In the genomic region with DNA sequence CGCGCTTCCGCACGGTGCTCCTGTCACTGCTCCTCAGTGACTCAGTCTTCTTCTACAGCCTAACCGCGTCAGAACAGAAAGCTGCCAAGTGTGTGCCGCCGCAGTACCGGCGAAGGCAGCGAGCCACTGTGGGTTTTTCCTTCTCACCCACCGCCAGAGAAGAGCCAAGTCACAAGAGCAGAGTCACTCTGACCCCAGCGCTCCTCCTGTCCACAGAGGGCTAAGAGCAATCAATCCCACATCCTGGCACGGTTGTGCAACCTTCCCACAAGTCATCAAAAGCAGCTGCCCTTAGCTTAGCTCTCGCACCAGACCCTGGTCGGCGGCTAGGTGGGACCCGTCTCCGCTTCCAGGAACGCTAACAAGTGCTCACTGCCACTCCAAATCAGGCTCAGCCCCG, we compare ENCODE assay signal across 10 mouse cellular contexts. TPM values are rescaled to one million over a fixed set of nuclear protein-coding genes. Genes with fewer than 3 reads are reported as not detected.
DNase-seq lines count a peak whose midpoint lies in the region; ATAC-seq and TF ChIP-seq lines count a peak whose summit lies in the region.
"Had no signal": no experiment of that assay in that cellular context is flagged by ENCODE, and none has a peak within 500 bp of the region (broad histone marks: within the 10 kb centered on the region; RNA-seq: fewer than 3 reads in every experiment).

No protein-coding gene starts in this region.

- no peaks in the 10 kb centered on the region for H3K9me3 ChIP-seq in erythroblast, embryonic 14.5 days (ENCODE audit: control insufficient read depth, low read length)
- no peaks in the 10 kb centered on the region for H3K9me3 ChIP-seq in liver, postnatal 0 days (ENCODE audit: low read length)
- no peaks in the 10 kb centered on the region for H3K9me3 ChIP-seq in forebrain, embryonic 14.5 days (replicated peaks; ENCODE audit: control insufficient read depth, low read length)

- WGBS in liver, postnatal 0 days (ENCODE audit: insufficient replicate concordance), result 40% methylated on average over 21 of the region's 21 CpGs
- 88% methylated on average over 21 of the region's 21 CpGs for WGBS in forebrain, embryonic 14.5 days

- H3K4me1 ChIP-seq in erythroblast, embryonic 14.5 days (ENCODE audit: control insufficient read depth), result peaks cover 53% of the 10 kb centered on the region
- peaks cover 18% of the 10 kb centered on the region for H3K4me1 ChIP-seq in liver, postnatal 0 days (ENCODE audit: insufficient read depth)
- H3K4me1 ChIP-seq in forebrain, embryonic 14.5 days (ENCODE audit: control insufficient read depth, insufficient read depth, low read length), result no peaks in the 10 kb centered on the region

- H3K27ac ChIP-seq in liver, postnatal 0 days (ENCODE audit: low read depth), result peak overlapping the region; percentile 69
- H3K27ac ChIP-seq in forebrain, embryonic 14.5 days (ENCODE audit: low read depth, low read length), result no peak overlapping the region

- H3K4me3 ChIP-seq in erythroblast, embryonic 14.5 days (replicated peaks), result peak overlapping the region; percentile 2
- 0 out of 2 replicates have a peak overlapping the region, but pooled peaks have one; percentile 1 for H3K4me3 ChIP-seq in liver, postnatal 0 days (ENCODE audit: low read depth, low read length)
- H3K4me3 ChIP-seq in forebrain, embryonic 14.5 days (ENCODE audit: low read depth, low read length), result no peak overlapping the region

- DNase-seq in right cerebral cortex, postnatal 25 days, result peak; percentile 48
- DNase-seq in right cerebral cortex, postnatal 10 days (ENCODE audit: low spot score in 2 of 2), result no peak
- peak; percentile 68 for DNase-seq in liver, postnatal 0 days
- no peak for DNase-seq in retina, embryonic 14.5 days (ENCODE audit: low spot score)
- no peak for DNase-seq in forebrain, embryonic 14.5 days (ENCODE audit: low spot score)
- no peak for DNase-seq in kidney, adult 8-10 months

- peak overlapping the region; percentile 1; the same call in 1 of the 2 replicates for H3K9ac ChIP-seq in liver, postnatal 0 days (replicated peaks)
- H3K9ac ChIP-seq in forebrain, embryonic 14.5 days (ENCODE audit: low read length), result no peak overlapping the region

- no peaks in the 10 kb centered on the region for H3K27me3 ChIP-seq in erythroblast, embryonic 14.5 days (ENCODE audit: control insufficient read depth)
- H3K27me3 ChIP-seq in liver, postnatal 0 days (ENCODE audit: insufficient read depth, low read length), result no peaks in the 10 kb centered on the region
- no peaks in the 10 kb centered on the region for H3K27me3 ChIP-seq in forebrain, embryonic 14.5 days (replicated peaks; ENCODE audit: control insufficient read depth, insufficient read depth, low read length)

- peaks cover 25% of the 10 kb centered on the region for H3K36me3 ChIP-seq in erythroblast, embryonic 14.5 days (ENCODE audit: control insufficient read depth)
- H3K36me3 ChIP-seq in liver, postnatal 0 days (replicated peaks; ENCODE audit: insufficient read depth, low read length), result no peaks in the 10 kb centered on the region
- H3K36me3 ChIP-seq in forebrain, embryonic 14.5 days (ENCODE audit: control insufficient read depth, insufficient read depth, low read length), result 0 out of 2 replicates have a peak, but pooled peaks cover 4% of the 10 kb centered on the region

- no peak for TF ChIP-seq EP300 in liver, postnatal 0 days (IDR thresholded peaks at IDR 0.05; ENCODE audit: low read depth)

- no peak for TF ChIP-seq CTCF in liver, postnatal 0 days (IDR thresholded peaks at IDR 0.05; ENCODE audit: low read depth)

- H3K4me2 ChIP-seq in liver, postnatal 0 days (ENCODE audit: low read depth, low read length), result peak overlapping the region; percentile 62
- no peak overlapping the region for H3K4me2 ChIP-seq in forebrain, embryonic 14.5 days (ENCODE audit: low read length)

- ATAC-seq in erythroblast, adult 5-6 weeks (replicated peaks; ENCODE audit: low FRiP score, poor library complexity, severe bottlenecking), result no peak
- peak; percentile 76 for ATAC-seq in liver, postnatal 0 days
- no peak for ATAC-seq in forebrain, embryonic 14.5 days

RNA-seq across cellular contexts. Expression of a gene that starts 8.3 kb away (rescaled TPM):
- polyA plus RNA-seq in erythroblast, embryonic 14.5 days (2012), result 1.3 and 1.6 TPM in 2 replicates
- 1.0 and 7.7 TPM in 2 replicates for total RNA-seq in erythroblast, adult 5-6 weeks (2015; ENCODE audit: low replicate concordance)
- total RNA-seq in erythroblast, adult 5-6 weeks (2017; ENCODE audit: low replicate concordance), result 2.5 and 4.3 TPM in 2 replicates
- 12.3 and 13.9 TPM in 2 replicates for polyA plus RNA-seq in liver, postnatal 0 days (2015; fragmentation: Nextera tagmentation; extraction: Ambion mirVana)
- polyA plus RNA-seq in forebrain, embryonic 14.5 days (2014; fragmentation: Nextera tagmentation; extraction: Ambion mirVana), result 17.5 and 26.3 TPM in 2 replicates

RNA-seq across cellular contexts. Expression of a gene that starts 19.8 kb away (rescaled TPM):
- 29.2 and 30.4 TPM in 2 replicates for polyA plus RNA-seq in erythroblast, embryonic 14.5 days (2012)
- total RNA-seq in erythroblast, adult 5-6 weeks (2015; ENCODE audit: low replicate concordance), result 194 and 223 TPM in 2 replicates
- 274 and 282 TPM in 2 replicates for total RNA-seq in erythroblast, adult 5-6 weeks (2017; ENCODE audit: low replicate concordance)
- polyA plus RNA-seq in liver, postnatal 0 days (2015; fragmentation: Nextera tagmentation; extraction: Ambion mirVana), result 205 and 222 TPM in 2 replicates
- polyA plus RNA-seq in forebrain, embryonic 14.5 days (2014; fragmentation: Nextera tagmentation; extraction: Ambion mirVana), result 435 and 464 TPM in 2 replicates

RNA-seq across cellular contexts. Expression of a gene that starts 26.2 kb away (rescaled TPM):
- not detected in 2 replicates for polyA plus RNA-seq in erythroblast, embryonic 14.5 days (2012)
- total RNA-seq in erythroblast, adult 5-6 weeks (2015; ENCODE audit: low replicate concordance), result not detected in 2 replicates
- not detected in 2 replicates for total RNA-seq in erythroblast, adult 5-6 weeks (2017; ENCODE audit: low replicate concordance)
- polyA plus RNA-seq in liver, postnatal 0 days (2015; fragmentation: Nextera tagmentation; extraction: Ambion mirVana), result not detected in 2 replicates
- polyA plus RNA-seq in forebrain, embryonic 14.5 days (2014; fragmentation: Nextera tagmentation; extraction: Ambion mirVana), result not detected in 2 replicates
- total RNA-seq: gastrocnemius, postnatal 36 days had no signal
- polyA plus RNA-seq: limb, embryonic 11.5 days had no signal

Comparison
In these comparisons a context has a peak if more than half of its experiments do, and no peak if none do; other contexts are left out.
1. DNase-seq: peak in right cerebral cortex, postnatal 25 days (single experiment) and liver, postnatal 0 days (single experiment); none in right cerebral cortex, postnatal 10 days (0 of 2), retina, embryonic 14.5 days (single experiment), forebrain, embryonic 14.5 days (single experiment) and kidney, adult 8-10 months (0 of 2).